Mouse (Mus musculus) adrenal gland (tissue): ENCODE results near the gene Ripk3.

Experiments used
- intact Hi-C: fragments of 180-260 bp; cut with DNase I; formaldehyde crosslinking; loops from one replicate; pipeline ENCODE4 v1.15.1; 2025
- long read RNA-seq, 2 experiments: library from polyadenylated mRNA; unstranded; transcript quantifications; one replicate each; pipeline ENCODE4 v2.0.0; 2020; ENCODE audit warnings: borderline replicate concordance in 1 of 2; ENCODE audit not compliant: insufficient replicate concordance in 1 of 2

The Ripk3 gene
- long read RNA-seq, experiment 1: 0 reads
- long read RNA-seq, experiment 2, partial matches to known transcripts: 1 of 1 reads
- long read RNA-seq, experiment 2, other reads (novel, unspliced or antisense): 0 of 1 reads

DNA sequence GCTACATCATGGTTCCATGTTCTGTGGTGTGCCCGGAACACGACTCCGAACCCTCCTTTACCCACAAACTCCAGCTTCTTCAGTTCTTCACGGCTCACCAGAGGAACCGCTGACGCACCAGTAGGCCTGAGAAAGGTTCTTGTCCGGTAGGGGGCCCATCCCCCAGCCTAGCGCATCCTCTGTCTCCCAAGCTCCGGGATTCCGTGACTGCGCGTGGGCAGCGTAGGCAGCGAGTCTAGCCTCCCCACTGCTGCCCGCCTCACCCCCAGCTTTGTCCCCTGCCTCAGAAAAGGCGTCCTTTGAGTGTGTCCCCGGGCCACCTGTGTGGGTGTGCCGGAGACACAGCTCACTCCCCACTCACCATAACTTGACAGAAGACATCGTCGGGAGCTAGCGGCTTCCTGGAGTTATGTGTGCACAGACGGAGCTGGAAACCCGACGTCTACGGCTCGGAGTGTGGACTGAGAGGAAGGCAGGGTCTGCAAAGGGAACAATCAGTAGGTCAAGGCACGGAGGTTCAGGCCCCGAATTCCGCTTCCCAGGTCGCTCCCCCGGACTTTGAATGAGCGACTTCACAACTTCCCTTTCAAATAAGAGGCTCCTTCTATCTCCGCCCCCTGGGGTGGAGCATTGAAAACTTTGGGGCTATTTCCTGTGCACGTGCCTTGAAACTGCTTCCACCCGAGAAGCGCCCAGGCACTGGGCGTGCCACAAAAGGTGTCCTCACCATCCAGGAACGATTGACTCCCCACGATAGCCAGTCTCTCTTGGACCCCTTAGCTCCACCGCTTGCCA lies at the start of gene Ripk3:
Gene Ripk3, minus strand, starts transcription at position 610 of the 795 bp plus-strand sequence.
- intact Hi-C loops: no loop called here

DNA sequence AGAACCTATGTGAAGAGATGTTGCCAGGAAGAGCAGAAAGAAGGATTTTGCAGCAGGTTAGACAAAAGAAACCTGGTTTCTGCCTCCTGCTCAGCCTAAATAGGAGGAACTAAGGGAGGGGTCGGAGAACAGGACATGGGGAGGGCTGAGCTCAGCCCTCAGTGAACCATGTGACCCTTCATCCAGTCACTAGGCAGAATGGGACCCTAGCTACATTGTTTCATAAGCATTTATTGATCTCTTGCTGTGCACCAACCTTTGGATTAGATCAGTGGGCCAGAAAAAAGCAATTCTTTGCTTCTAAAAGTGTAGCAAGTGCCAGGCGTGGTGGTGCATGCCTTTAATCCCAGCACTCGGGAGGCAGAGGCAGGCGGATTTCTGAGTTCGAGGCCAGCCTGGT lies 49.6 kb upstream of the Ripk3 start:
- intact Hi-C loops: no loop called here

DNA sequence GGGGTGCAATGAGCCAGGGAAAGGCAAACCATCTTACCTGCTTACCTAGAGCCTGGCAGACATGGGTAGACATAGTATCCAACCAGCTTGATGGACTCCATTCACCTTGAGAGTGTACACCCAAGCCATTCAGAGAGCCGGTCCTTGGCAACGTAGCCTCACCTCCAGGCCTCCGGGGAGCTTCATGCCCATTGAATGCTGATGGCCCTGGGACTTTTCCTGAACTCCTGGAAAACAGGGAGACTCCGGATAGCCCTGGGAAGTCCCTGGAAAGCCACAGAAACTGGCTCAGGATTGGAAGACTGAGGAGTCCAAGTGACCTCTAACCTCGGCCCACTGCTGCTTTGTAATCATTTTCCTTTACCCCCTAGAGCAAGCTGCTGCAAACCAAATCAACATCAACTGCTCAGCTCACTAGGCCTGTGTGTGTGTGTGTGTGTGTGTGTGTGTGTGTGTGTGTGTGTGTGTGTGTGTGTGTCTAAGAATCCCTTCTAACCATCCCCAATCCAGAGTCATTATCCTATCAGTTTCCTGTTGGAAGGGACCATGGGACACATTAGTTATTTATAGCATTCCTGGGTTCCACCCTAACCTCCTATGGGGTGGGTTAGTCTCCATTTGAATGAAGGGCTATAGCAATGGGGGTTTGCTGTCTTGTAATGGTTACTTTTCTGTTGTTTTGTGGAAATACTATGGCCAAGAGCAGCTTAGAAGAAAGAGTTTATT lies 46.3 kb upstream of the Ripk3 start:
- intact Hi-C loops: no loop called here

DNA sequence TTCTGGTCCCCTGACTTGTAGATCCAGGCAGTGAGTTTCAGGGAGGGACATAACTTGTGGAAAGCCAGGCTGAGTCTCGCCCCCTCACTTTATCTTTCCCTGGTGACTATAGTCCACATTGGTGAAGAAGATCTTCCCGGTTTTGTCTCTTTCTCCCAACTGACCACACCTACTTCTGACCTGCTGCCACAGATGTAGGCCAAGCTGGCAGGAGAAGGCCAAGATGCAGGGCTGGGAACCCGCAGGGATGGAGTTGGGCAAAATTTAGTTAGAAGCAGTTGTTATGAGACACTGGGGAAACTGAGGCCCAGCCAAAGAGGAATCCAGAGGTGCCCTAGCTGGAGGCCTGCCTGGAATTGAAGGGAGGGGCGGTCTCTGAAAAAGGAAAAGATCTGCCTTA lies 44.5 kb upstream of the Ripk3 start:
- intact Hi-C loops: no loop called here

DNA sequence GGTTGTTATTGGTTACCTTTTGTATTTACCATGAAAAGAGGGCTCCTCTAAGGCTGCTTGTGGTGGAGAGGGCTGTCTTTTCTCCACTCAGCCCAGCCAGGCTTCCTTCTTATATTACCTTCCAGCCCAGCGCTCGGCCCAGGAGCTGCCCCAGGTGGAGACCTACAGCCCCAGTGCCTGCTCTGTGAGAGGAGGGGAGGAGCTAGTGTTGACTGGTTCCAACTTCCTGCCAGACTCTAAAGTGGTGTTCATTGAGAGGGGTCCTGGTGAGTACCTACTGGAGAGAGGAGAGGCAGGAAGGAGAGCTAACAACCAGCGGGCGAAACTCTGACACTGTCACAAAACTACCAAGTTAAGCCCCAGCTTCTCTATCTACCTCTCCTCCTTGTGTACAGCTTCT lies 41.7 kb upstream of the Ripk3 start:
- intact Hi-C loops: no loop called here

DNA sequence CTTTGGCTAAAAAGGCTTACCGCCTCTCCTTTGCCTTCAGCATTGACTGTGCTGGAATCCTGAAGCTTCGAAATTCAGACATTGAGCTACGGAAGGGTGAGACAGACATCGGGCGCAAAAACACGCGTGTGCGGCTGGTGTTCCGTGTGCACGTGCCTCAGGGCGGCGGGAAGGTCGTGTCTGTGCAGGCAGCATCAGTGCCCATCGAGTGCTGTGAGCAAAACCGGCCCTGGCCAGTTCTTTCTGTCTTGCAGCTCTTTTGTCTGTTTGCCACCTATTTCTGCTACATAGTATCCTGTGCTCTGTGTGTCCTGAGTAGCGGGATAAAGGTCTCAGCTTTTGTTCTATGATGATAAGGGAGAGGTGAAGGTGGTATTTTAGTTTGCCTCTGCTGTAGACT lies 41.2 kb upstream of the Ripk3 start:
- intact Hi-C loops: no loop called here

DNA sequence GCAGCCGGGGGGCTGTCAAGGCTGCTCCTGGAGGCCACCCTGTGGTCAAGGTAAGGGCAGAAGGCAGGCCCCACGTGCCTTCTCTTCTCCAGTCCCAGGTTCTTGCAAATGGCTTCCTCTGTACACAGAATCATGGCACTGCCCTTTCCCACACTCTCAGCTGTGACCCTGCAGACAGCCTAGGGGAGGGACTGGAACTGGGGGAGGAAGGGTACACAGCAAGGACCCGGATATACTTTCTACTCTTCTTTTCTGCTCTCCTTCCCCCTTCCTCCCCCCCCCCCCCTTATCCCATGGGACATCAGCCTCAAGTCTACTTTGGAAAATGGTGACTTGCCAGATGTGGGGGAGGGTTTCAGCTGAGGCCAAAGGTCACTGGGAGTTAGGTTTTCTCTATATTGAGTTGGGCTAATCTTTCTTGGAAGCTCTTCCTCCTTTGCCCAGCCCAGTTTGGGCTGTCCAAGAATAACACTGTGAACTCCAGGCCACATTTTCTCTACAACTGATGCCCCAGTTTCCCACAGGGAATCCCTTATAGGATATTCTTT lies 40.1 kb upstream of the Ripk3 start:
- intact Hi-C loops: no loop called here

DNA sequence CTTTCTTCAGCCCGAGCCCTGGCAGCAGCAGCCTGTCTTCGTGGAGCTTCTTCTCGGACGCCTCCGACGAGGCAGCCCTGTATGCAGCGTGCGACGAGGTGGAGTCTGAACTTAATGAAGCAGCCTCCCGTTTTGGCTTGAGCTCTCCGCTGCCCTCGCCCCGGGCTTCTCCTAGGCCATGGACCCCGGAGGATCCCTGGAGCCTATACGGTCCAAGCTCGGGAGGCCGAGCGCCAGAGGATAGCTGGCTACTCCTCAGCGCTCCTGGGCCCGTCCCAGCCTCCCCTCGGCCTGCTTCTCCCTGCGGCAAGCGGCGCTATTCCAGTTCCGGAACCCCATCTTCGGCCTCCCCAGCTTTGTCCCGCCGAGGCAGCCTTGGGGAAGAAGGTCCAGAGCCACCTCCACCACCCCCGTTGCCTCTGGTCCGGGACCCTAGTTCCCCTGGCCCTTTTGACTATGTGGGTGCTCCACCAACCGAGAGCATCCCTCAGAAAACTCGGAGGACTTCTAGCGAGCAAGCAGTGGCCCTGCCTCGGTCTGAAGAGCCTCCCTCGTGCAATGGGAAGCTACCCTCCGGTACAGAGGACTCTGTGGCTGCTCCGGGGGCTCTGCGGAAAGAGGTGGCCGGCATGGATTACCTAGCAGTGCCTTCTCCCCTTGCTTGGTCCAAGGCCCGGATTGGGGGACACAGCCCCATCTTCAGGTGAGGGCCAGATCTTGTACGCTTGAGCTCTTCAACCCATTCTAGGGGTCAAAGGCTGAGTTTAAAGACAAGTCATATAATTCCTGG lies 38.1 kb upstream of the Ripk3 start:
- intact Hi-C loops: no loop called here

DNA sequence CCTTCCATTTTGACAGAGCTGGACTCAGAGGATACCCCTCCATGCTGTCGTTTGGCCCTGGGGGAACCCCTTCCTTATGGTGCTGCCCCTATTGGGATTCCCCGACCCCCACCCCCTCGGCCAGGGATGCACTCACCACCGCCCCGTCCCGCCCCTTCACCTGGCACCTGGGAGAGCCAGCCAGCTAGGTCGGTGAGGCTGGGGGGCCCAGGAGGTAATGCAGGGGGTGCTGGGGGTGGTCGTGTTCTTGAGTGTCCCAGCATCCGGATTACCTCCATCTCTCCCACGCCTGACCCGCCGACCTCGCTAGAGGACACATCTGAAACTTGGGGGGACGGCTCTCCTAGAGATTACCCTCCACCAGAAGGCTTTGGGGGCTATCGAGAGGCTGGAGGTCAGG lies 37.5 kb upstream of the Ripk3 start:
- intact Hi-C loops: no loop called here

DNA sequence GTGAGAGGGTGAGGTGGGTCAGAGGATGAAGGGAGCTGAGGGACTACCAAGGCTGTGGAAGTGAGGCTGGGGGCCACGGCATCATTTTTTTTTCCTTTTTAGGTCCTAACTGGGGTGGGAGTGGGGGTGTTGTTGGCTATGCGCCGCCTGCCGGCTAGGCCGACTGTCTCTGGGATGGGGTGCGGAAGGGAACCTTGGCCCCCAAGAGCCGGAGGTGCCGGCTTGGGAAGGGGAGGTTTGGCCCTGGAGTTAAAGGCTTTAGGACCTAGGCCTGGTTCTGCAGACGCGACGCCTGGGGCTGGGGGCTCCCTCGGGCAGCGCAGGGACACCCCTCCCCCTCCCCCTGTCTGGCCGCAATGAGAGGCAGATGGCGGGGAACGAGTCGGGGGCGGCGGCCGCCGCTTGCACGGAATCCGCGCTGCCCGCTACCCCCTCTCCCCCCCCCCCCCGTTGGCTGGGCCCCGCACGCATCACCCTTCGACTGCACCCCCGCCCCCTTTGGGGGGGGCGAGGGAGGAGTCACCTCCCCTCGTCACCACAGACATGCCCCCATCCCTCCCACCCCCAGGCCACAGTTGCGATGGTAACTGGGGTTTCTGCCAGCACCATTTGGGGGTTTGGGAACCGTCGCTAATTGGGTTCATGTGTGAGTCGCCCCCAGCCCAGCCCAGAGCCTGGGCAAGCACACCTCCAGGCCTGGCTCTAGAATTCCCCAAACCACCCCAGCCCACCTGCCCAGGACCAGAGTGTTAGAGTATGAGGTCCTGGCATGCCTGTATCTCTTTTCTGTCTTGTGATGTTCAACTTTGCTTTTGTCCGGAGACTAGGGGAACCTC lies 36.8 kb upstream of the Ripk3 start:
- intact Hi-C loops: no loop called here

DNA sequence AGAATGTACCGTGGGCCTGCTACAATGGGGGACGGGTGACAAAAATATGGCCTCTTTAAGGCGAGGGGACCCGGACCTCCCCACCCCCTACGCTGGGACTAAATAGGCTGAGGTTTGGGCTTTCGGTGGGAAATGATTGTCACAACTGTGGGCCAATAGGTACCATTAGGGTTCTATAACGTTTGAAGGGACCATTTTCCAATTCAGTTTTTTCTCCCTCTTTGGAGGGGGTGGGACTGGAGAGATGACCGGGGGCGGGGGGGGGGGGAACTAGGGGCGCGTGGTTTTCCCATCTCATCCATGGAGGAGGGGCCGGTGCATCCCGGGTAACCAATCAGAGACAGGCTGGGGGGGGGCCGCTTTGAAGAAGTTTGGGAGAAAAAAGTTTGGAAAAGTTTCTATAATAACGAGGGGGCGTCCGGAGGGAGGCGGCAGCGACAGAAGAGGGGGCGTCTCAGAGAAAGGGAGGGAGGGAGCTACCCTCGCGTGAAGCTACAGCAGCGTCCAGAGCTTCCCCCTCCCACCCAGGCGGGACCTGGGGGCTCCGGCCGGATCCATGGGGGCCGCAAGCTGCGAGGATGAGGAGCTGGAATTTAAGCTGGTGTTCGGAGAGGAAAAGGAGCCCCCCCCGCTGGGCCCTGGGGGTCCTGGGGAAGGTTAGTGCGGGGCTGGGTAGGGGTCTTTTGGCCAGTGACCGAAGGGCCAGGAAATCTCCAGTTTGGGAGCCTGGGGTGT lies 36.0 kb upstream of the Ripk3 start:
- intact Hi-C loops: no loop called here

DNA sequence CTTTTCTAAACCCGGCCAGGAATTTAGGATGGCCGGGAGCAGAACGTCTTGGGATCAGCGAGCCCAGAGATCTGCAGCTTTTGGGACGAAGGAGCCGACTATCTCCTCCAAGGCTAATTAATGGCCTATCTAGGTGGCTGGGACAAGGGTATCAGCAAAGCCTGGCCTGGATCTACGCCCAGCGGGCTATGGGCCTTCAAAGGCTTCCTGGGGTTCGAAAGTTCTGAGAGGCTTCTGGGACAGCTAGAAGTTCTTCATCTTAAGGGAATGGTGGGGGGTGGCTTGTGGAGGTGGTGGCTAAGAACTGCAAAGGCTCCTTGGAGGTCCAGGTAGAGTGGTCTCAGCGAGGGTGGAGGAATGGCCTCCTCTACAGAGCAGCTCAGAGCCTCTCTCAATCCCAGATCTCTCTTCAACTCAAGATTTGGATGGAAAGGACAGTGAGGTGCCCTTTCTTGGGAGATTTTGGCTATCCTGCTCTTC lies 35.4 kb upstream of the Ripk3 start:
- intact Hi-C loops: no loop called here

DNA sequence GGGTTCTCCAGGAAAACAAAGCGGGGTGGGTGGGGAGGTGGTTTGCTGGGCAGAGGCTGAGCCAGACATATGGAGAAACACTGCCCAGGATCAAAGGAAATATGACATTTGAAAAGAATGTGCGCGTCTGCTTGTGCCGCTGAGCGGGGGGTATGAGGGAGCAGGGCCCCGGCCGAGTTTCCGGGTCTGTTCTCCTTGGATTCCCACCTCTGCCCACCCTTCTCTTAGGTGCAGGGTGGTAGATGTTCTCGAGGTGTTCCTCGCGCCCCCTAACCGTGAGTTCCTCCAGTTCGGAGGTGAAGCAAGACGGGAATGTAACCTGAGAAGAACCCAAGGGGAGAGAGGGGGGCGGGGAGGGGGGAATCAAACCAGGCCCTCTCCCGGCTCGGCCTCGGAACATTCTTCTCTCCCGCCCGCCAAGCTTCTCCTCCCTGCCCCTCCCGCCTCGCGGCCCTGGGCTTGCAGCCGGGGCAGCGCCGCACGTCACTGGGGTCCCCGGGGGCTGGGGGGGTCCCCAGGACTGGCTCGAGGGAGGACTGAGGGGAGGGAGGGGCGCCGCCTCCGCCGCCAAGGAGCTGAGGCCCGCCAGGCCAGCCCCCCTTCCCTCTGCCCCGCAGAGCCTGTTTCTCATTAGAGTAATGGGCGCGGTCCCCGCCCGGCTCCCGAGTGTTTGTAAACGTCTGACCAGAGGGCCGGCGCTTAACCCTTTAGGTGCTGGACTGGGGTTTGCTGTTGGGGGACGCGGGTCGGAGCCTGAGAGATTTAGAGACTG lies 34.5 kb upstream of the Ripk3 start, which contains the start of gene Nfatc4:
Gene Nfatc4, plus strand, starts transcription at position 154 of the 772 bp plus-strand sequence.
- intact Hi-C loops: loop anchor here (1.0 kb wide), 1 partner anchor 41 kb away; no protein-coding TSS in a partner anchor

DNA sequence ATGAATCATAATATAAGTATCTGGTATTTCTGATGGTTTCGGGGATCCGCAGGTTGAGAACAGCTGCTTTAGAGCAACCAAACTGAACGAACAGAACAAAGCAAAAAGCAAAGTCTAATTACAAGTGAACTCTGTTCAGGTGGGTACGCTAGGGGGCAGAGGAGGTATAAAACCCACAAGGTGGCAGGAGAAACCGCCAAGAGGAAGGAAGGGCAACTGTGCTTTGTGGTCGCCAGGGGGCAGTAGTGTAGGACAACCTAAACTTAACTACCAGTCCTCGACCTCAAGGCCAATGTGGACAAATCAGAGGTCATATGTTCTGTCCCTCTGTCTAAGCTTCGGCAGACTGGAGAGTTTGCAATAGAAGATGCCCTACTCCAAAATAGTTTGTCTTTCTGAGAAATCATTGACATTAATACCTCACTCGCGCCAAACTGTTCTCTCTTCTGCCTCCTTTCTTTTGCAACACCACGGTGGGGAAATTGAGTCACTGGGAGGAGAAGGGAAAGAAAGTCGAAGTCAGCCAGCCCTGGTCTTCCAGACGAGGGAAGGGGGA lies 33.8 kb upstream of the Ripk3 start:
- intact Hi-C loops: loop anchor here (1.0 kb wide), 1 partner anchor 42 kb away; no protein-coding TSS in a partner anchor

DNA sequence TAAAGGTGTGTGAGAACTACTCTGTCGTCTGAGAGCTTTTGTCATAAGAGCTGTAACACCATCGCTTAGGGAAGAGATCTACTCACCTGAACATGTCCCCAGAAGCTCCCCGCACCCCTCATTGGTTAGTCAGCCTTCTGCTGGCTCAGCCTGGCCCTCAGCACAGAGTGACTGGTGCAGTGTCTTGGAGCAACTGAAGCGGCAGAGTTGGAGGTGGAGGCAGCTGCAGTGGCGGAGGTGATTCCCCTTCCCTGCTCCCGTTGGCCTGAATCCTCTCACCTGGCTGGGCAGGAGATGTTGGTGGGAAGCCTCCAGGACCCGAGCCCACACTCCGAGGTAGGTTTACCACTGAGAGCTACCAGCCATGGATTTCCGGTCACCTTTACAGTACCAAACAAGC lies 31.9 kb upstream of the Ripk3 start:
- intact Hi-C loops: no loop called here

DNA sequence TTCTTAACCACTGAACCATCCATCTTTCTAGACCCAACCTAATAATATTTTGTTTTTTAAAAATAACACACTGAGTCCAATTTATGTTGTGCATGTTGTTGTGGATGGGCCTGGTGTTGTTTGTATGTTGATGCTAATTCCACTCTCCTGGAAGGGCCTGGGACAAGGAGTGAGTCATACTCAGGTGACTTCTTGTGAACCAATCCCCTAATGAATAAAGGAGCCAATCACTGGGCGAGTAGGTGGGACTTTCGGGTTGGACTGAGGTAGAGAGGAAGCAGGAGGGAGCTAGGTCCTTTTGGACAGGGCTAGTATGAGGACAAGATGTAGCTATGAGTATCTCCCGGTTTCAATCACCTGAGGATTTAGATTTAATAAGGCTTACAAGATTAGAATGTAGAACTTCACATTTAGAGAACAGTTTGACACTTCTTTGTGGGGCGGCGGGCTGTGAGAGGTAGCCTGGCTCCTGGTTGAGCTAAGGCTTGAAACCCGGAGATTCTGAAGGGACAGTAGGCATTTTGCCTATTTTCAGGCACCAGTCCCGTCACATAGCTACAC lies 31.3 kb upstream of the Ripk3 start:
- intact Hi-C loops: no loop called here

DNA sequence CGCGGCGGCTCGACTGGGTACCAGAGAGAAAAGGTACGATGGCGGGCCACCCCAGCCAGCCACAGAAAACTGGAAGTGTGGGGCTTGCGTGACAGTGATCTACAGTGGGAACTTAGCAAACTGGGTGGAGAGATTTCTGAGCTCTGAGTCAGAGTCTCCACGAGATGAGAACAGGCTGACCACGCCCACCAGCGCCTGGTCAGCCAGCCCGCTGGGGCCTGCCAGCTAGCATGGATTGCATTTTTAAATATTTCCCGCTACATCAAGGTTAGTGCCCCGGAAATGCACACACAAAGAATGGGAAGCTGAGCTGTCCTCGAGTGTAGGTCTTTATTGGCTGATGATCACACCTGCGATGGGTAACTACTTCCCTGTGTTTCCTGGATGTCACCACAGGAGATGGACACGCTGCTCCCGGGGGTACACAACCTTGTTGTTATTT lies 26.7 kb upstream of the Ripk3 start:
- intact Hi-C loops: no loop called here

DNA sequence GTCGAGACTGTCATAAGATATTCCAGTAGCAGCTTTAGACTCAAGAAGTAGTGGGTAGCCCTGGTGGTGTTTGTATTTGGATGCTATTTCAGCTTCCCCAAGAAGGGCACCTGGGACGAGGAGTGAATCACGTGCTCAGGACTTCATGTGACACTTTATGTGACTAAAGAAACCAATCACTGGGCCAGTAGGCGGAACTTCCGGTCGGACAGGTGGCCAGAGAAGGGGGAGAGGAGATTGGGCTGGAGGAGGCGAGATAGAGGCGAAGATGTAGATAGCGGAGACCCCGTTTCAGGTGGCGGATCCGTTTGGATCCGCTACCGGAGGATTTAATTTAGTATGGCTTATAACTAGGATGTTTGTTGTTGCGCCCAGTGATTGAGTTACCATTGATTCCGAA lies 26.2 kb upstream of the Ripk3 start:
- intact Hi-C loops: no loop called here
